Mouse (Mus musculus): ENCODE measurements at regions not wholly inside any gene's neighbourhood (a gene's known extent, or its start where the extent isn't known, plus 50 kb on each side); places are given as distances from the start of the nearest gene placed in this dataset.

DNA sequence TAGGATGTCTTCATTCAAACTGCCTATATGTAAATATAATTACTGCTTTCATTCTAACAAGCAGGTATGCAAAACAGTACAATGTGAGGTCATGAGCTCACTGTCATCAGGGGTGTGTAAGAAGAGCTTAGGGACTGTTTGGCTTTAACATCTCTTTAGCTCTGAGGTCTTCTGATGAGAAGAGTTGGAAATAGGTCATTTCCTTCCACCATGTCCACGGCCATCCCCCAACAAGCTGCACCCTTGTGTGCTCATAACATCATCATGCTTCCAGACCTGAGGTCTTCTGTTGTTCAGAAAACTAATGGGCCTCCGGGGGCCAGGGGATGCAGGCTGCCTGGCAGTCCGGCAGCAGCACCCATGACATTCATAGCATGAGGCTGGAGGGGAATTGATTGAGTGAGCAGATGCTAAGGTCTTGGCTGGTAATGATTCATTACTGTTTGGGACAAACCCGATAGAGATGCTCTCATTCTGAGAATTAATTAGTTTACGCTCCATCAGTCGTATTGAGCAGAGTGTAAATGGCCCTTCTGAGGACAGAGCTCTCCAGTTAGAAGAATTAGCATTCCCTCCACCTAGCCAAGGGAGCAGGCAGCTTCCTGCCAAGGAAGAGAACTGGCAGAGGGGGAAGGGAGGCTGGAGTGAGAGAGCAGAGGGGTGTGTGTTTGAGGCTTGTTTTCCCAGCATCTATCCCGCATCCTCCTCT, 64.0 kb downstream of the Rps24 start:
- DNase-seq (no peak), ATAC-seq (no peak)
- no peaks in the 10 kb centered on the region for H3K27me3 ChIP-seq (ENCODE audit: insufficient read depth, low read length)
- 60% methylated on average over 7 of the region's 7 CpGs for WGBS (ENCODE audit: insufficient replicate concordance)
- no peaks in the 10 kb centered on the region for H3K9me3 ChIP-seq (ENCODE audit: low read length)
- no peak overlapping the region for H3K9ac ChIP-seq (replicated peaks)
- no peak for TF ChIP-seq CTCF (IDR thresholded peaks at IDR 0.05; ENCODE audit: low read depth)
- TF ChIP-seq EP300 (IDR thresholded peaks at IDR 0.05; ENCODE audit: low read depth), result no peak
- no peak overlapping the region for H3K4me3 ChIP-seq (ENCODE audit: low read depth, low read length)
- H3K4me1 ChIP-seq (ENCODE audit: insufficient read depth), result no peaks in the 10 kb centered on the region
- H3K36me3 ChIP-seq (replicated peaks; ENCODE audit: insufficient read depth, low read length), result no peaks in the 10 kb centered on the region
- H3K27ac ChIP-seq (ENCODE audit: low read depth), result no peak overlapping the region
- H3K4me2 ChIP-seq (ENCODE audit: low read depth, low read length), result no peak overlapping the region

DNA sequence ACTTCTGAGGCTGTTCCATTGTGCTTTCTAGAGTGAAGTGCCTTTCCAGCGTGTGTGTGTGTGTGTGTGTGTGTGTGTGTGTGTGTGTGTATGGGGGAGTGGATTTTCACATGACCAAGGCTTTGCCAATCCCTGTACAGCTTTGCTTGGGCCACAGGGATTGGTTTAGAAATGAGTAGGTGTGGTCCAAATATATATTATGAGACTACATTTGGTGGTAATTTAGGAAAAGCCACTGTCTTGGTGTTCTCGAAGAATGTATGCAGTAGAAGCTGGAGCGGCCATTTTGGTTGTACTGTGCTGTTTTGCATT, 64.5 kb downstream of the Rps24 start:
- H3K9me3 ChIP-seq (ENCODE audit: low read length), result no peaks in the 10 kb centered on the region
- H3K4me2 ChIP-seq (ENCODE audit: low read depth, low read length), result no peak overlapping the region
- WGBS (ENCODE audit: insufficient replicate concordance), result 63% methylated on average over 3 of the region's 3 CpGs
- no peak overlapping the region for H3K4me3 ChIP-seq (ENCODE audit: low read depth, low read length)
- ATAC-seq (no peak), DNase-seq (no peak)
- no peak overlapping the region for H3K27ac ChIP-seq (ENCODE audit: low read depth)
- no peaks in the 10 kb centered on the region for H3K4me1 ChIP-seq (ENCODE audit: insufficient read depth)
- H3K27me3 ChIP-seq (ENCODE audit: insufficient read depth, low read length), result no peaks in the 10 kb centered on the region
- H3K9ac ChIP-seq (replicated peaks), result no peak overlapping the region
- no peak for TF ChIP-seq EP300 (IDR thresholded peaks at IDR 0.05; ENCODE audit: low read depth)
- no peak for TF ChIP-seq CTCF (IDR thresholded peaks at IDR 0.05; ENCODE audit: low read depth)
- no peaks in the 10 kb centered on the region for H3K36me3 ChIP-seq (replicated peaks; ENCODE audit: insufficient read depth, low read length)

DNA sequence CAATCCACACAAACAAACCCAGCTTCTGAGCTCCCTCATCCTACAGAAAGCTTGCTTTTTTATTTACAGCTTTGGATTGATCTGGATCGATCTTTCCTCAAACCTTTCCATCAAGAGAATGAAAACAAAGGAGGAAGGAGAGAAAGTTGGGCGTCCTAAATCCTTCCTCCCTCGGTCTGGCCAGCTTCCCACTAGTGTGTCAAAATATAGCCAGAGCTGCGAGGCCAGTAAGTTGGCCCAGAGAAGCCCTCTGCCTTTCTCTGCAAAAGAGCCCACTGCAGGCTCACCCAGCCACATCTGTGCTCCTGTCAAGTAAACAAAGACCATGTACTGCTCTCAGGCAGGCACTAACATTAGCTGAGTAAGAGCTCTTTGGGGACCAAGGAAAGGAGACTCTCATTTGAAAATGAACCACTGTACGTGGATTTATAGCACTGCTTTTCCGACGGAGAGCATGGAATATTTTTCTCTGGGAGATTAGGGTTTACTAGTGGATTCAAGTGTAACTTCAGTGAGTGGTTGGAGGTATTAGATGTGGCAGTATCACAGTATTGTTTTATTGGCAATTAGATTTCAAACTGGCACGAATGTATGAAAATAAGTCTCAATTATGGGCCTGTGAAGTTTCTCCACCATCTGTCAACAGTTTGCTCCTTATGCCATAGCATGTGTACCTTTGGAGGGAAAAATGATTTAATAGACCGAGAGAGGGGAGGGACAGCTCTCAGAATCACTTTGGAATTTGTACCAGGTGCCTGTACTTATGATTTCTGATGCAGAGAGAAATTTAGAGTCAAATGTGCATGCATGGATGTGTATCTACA, 78.1 kb downstream of the Rps24 start:
- H3K4me1 ChIP-seq (ENCODE audit: insufficient read depth), result no peaks in the 10 kb centered on the region
- no peak overlapping the region for H3K9ac ChIP-seq (replicated peaks)
- no peak for TF ChIP-seq CTCF (IDR thresholded peaks at IDR 0.05; ENCODE audit: low read depth)
- no peak for TF ChIP-seq EP300 (IDR thresholded peaks at IDR 0.05; ENCODE audit: low read depth)
- H3K9me3 ChIP-seq (ENCODE audit: low read length), result no peaks in the 10 kb centered on the region
- no peak overlapping the region for H3K27ac ChIP-seq (ENCODE audit: low read depth)
- no peak for ATAC-seq
- no peak overlapping the region for H3K4me2 ChIP-seq (ENCODE audit: low read depth, low read length)
- no peak for DNase-seq
- no peak overlapping the region for H3K4me3 ChIP-seq (ENCODE audit: low read depth, low read length)
- H3K27me3 ChIP-seq (ENCODE audit: insufficient read depth, low read length), result no peaks in the 10 kb centered on the region
- 70% methylated on average over 9 of the region's 9 CpGs for WGBS (ENCODE audit: insufficient replicate concordance)
- H3K36me3 ChIP-seq (replicated peaks; ENCODE audit: insufficient read depth, low read length), result no peaks in the 10 kb centered on the region

DNA sequence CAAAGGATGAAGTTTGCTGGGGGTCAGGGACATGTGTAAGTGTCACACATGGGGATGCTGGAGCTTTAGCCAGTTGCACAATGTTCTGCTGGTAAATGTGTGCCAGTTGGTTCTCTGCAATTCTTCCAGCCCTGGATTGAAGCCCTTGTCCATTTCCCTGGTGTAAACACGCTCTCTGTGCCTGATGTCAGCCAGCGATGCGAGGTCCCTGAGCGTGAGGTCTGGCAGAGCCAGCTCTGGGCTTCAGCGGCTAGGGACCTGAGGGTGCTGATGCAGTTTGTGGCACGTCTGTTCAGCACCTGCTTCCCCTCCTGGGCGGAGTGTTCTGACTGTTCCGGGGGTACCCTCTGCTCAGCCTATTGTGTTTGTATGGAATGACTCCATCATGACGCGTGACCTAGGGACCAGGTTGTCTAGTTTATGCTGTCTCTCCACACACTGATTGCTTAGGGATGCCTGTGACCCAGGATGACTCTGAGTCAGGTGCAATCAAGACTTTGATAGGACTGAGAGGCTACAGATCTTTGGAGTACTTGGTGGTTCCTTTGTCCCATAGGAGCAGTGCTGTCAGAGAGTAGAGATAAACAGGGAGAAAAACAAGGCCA, 78.9 kb downstream of the Rps24 start:
- Histone ChIP-seq H3K4me1 (ENCODE audit: insufficient read depth) (no peaks in the 10 kb centered on the region), H3K27ac (ENCODE audit: low read depth) (no peak overlapping the region), H3K4me2 (ENCODE audit: low read depth, low read length) (no peak overlapping the region), H3K36me3 (replicated peaks; ENCODE audit: insufficient read depth, low read length) (no peaks in the 10 kb centered on the region), H3K9ac (replicated peaks) (no peak overlapping the region), H3K9me3 (ENCODE audit: low read length) (no peaks in the 10 kb centered on the region), H3K27me3 (ENCODE audit: insufficient read depth, low read length) (no peaks in the 10 kb centered on the region), H3K4me3 (ENCODE audit: low read depth, low read length) (no peak overlapping the region)
- ATAC-seq (no peak), DNase-seq (no peak)
- TF ChIP-seq EP300 (IDR thresholded peaks at IDR 0.05; ENCODE audit: low read depth) (no peak), CTCF (IDR thresholded peaks at IDR 0.05; ENCODE audit: low read depth) (no peak)
- 79% methylated on average over 10 of the region's 10 CpGs for WGBS (ENCODE audit: insufficient replicate concordance)

DNA sequence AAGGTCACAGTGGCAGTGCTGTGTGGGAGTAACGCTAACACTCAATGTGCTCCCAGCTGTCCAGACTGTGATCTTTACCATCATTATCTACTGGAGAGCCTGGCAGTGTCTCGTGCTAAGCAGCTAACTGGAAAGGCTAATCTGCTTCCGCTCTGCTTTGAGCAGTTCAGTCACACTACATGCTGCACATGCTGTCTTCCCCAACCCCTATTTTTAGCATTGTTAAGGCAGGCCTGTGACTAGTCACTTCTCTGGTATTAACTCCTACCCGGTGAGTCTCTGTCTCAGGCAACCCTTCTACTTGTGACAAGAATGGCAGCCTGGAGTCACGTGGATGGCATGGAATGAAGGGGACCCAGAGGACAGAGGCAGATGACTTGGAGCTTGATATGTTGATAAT, 88.2 kb downstream of the Rps24 start:
- no peak overlapping the region for H3K27ac ChIP-seq (ENCODE audit: low read depth)
- 65% methylated on average over 5 of the region's 5 CpGs for WGBS (ENCODE audit: insufficient replicate concordance)
- no peak overlapping the region for H3K4me2 ChIP-seq (ENCODE audit: low read depth, low read length)
- no peak for TF ChIP-seq EP300 (IDR thresholded peaks at IDR 0.05; ENCODE audit: low read depth)
- TF ChIP-seq CTCF (IDR thresholded peaks at IDR 0.05; ENCODE audit: low read depth), result no peak
- H3K4me1 ChIP-seq (ENCODE audit: insufficient read depth), result no peaks in the 10 kb centered on the region
- H3K36me3 ChIP-seq (replicated peaks; ENCODE audit: insufficient read depth, low read length), result no peaks in the 10 kb centered on the region
- no peaks in the 10 kb centered on the region for H3K27me3 ChIP-seq (ENCODE audit: insufficient read depth, low read length)
- no peak overlapping the region for H3K9ac ChIP-seq (replicated peaks)
- no peak overlapping the region for H3K4me3 ChIP-seq (ENCODE audit: low read depth, low read length)
- DNase-seq (no peak), ATAC-seq (no peak)
- no peaks in the 10 kb centered on the region for H3K9me3 ChIP-seq (ENCODE audit: low read length)

DNA sequence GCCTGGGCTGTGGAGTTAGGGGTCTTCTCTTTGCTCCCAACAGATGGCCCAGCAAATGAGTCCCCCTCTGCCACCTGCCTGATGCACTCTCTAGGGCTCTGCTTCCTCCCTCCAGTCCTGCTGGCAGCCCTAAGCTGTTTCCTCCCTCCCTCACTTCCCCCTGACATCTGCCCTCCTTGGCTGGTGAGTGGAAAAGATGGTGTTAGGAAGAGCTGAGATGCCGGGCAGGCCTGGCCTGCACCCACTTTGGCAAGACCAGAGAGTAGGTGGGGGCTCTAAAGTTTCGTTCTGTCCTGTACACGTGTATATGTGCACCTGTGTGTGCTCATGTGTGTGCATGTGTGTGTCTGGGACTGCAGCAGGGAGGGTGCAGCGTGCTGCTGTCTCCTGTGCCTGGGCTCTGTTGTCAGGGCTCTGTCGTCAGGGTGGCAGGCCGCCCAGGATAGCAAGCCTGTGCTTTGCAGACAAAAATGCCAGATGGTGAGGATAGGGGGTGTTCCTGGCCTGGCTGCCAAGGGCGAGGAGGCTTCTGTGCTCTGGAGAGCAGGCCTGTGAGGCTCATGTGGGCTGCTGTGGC, 91.7 kb downstream of the Rps24 start:
- Histone ChIP-seq H3K4me3 (ENCODE audit: low read depth, low read length) (no peak overlapping the region), H3K27ac (ENCODE audit: low read depth) (no peak overlapping the region), H3K9me3 (ENCODE audit: low read length) (no peaks in the 10 kb centered on the region), H3K36me3 (replicated peaks; ENCODE audit: insufficient read depth, low read length) (no peaks in the 10 kb centered on the region), H3K9ac (replicated peaks) (no peak overlapping the region), H3K27me3 (ENCODE audit: insufficient read depth, low read length) (no peaks in the 10 kb centered on the region), H3K4me2 (ENCODE audit: low read depth, low read length) (no peak overlapping the region), H3K4me1 (ENCODE audit: insufficient read depth) (no peaks in the 10 kb centered on the region)
- WGBS (ENCODE audit: insufficient replicate concordance), result 43% methylated on average over 7 of the region's 7 CpGs
- ATAC-seq, result no peak
- DNase-seq, result no peak
- TF ChIP-seq EP300 (IDR thresholded peaks at IDR 0.05; ENCODE audit: low read depth), result no peak
- TF ChIP-seq CTCF (IDR thresholded peaks at IDR 0.05; ENCODE audit: low read depth), result no peak

All from liver, postnatal 0 days (tissue).